Mouse (Mus musculus): Measurements from ENCODE around the gene Ttll4.

Ttll4 gene

DNA sequence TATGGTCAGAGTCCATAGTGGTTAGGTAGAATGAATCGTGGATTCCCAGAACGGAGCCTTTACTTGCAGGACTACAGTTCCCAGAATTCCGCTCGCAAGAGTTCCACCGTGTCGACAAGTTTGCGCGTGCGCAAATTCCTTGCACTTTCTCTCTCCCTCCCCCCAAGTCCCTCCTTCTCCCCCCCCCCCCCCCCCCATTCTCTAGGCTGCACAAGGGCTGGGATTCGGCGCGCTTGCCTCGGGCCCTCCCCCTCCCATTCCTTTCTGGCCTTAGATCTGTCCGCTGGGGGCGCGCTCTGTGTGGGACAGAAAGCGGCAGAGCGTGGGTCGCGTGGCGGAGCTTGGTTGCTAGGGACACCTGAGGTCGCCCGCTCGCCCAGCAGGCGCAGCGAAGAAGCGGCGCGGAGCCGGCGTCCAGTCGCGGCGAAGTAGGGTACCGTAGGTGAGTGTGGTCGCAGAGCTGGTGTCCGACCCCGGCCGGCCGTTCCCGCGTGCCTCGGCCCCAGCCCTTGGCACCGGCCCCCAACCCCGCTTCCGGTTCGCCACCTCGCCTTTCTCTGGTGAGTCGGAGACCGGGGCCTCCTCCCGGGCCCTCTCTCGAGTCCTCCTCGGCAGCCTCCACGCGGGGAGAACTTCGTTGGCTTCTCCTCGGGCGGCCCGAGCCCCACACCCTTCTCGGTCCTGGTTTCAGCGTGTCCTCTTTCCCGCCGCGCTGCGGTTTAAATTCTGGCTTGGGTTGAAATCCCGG is at the start of gene Ttll4:
Ttll4 (plus strand) TSS at position 298 of the 748 bp plus-strand sequence.
- DNase-seq (ENCODE audit: low spot score), result peak; percentile 98

DNA sequence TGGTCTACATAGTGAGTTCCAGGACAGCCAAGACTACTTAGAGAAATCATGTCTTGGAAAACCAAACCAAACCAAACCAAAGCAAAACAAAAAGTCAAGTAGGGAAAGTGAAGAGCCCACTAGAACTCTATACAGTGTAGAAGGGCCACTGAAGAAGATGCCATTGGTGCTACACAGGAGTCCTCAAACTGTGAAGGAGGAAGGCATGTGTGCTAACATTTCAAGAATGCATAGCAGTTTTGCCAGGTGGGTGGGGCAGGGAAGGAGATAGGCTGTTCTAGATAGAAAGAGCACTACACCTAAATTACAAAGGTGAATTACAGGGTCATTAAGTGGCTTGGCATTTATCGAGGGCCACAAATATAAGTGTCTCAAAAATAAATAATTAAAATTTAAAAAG is 37.4 kb upstream of the Ttll4 start:
- no peak for DNase-seq (ENCODE audit: low spot score)

DNA sequence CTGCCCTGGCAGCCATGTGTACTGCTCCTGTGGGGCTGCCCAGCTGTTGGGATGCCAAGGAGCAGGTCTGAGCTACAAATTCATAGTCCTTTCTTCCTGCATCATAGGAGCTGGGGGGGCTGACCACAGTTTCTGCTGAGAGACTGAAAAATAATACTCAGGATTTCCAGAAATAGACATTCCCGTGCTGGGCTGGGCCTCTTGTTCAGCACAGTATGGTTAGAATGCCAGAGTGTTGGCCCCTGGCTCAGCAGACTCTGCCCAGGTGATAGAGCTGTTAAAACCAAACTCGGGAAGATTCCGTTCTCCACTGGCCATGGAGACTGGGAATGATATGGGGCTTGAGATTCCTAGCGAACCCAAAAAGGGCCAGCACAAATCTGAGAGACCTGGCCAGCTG is 35.5 kb upstream of the Ttll4 start:
- no peak for DNase-seq (ENCODE audit: low spot score)

DNA sequence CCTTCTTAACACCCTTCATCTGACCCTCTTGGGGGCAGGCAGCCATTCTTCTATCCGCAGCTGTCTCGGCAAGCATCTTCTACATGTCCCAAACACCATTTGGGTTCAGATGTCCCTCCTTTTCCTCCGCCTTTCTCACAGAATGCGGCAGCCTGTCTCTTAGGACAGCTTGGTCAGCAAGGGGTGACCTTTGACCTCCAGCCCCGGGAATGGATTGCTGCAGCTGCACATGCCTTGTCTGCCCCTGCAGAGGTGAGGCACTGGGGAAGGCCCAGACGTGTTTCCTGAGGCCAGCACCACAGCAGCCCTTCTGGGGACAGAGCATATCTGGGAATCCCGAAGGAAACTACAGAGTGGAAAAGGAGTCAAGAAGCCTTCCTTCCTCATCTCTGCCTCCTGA is 33.5 kb upstream of the Ttll4 start:
- DNase-seq (ENCODE audit: low spot score), result peak; percentile 69

DNA sequence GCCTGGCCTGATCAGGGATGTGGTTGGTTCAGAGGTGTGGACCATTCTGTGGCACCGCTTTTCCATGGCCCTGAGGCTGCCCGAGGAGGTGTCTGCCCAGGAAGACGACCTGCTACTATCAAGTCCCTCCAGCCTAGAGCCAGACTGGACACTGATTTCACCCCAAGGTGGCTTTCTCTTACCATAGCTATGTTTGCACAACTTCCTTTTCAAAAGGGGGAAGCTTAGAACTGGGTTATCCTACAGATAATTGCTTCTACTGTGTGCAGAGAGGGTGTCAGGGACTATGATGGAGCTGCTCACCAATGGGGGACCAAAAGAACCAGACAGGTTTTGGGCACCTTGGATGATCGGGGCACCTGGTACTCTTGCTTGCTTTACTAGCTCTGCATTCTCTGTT is 28.8 kb upstream of the Ttll4 start:
- no peak for DNase-seq (ENCODE audit: low spot score)

DNA sequence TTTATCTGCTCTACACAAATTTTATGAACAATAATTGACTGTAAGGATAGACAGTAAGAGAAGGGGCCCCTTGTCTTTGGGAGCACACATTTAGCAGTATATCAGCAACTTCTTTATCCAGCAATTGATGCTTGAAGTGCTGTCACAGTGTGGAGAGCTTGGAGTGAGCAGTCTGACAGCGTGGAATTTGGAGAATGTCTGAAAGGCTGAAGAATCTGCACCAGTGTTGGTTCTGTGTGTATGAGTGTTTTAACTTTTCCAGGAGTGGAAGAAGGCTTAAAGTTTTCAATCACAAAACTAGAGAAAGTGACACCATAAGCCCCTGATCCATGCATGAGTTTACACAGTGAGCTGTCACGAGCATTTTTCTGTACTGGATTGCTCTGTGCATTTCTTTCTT is 18.0 kb upstream of the Ttll4 start:
- DNase-seq (ENCODE audit: low spot score), result no peak

DNA sequence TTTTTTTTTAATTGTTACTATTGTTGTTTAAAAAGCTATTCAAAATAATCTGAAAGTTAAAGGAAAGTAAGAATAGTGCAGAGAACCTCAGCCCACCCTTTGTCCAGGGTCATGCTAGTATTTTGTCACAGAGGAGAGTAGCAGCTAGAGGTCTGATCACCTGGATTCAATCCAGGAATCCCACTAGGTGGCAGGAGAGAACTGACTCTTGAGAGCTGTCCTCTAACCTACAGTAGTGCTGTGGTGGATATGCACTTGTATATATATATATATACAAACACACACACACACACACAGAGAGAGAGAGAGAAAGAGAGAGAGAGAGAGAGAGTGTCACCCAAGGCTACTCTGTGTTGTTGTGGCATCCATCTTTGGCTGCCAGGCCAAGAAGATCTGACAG is 17.6 kb upstream of the Ttll4 start:
- DNase-seq (ENCODE audit: low spot score), result peak; percentile 60

DNA sequence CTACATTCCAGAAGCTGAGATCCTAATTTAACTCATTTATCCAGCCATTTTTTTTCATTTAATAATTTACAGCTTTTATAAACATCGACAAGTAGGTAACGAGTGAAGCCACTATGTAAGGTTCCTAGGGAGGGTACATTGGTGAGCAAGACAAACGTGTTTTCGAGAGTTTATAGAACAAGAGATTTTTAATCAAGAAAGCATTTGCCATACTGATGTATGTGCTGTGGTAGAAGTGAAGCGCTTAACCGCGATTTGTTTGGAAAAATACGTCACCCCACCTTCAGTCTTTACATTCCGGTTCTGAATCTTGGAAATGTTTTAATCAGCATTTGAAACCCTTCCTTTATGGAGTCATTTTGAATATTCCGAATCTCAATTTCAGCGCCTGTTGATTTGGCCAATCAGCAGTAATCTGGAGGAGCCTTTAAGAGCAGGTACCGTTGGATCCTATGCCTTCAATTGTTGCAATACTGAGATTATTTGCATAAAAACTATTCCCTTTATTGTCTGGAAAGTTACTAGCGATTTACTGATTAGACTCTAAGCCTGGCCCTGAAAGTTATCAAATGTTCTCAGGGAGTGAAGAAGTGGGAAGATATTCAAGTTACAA is 814 bp downstream of the Ttll4 start:
- no peak for DNase-seq (ENCODE audit: low spot score)

DNA sequence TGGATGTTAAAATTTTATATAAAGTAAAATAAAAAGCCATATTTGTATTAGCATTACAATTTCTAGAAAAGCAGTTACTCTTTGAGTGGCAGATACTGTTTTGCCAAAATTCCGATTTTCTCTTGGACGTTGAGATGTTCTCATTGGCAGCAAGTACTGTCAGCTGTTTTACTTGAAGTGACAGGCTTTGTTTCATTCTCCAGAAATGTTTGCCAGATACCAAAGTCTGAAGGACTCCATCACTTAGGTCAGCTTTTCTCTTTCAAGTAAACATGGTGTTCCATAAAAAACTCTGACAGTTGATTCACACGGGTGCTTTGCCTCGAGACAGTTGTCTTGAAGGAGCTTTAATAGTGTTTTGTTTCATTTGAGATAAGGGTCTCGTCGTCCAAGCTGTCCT is 3.6 kb downstream of the Ttll4 start:
- DNase-seq (ENCODE audit: low spot score), result no peak

DNA sequence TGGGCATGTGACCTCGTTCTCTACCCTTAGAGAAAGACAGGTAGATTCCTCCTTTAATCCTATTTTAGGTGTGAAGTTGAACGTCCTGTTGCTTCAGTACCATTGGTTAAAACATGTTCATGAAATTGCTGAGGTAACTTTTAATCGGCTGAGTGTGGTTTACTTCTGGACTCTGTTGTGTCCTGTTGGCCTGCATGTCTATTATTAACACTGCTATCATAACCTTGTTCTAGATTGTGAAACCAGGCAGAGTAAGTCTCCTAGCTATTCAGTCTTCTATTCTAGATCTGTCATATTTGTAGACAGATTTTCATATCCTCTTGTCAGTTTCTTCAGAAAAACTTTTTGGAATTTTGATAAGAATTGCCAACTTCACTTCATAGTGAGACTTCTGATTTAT is 6.8 kb downstream of the Ttll4 start:
- DNase-seq (ENCODE audit: low spot score), result no peak

DNA sequence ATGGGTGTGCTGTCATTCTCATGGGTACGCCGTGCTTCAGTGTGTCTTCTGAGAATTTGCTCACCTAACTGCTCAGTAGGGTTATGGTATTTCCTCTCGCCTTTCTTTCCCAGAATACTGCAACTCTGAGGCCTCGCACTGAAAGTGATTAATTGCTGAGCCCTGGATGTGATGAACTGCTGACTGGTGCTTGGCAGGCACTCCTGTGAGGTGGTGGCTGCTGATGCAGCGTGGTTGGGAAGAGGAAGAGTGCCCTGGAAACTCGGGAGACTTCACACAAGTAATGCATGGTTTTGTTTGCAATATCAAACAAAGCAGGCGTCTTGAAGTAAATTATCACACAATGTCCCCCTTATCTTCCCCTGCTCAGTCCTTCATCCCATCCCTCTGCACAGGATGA is 11.2 kb downstream of the Ttll4 start:
- DNase-seq (ENCODE audit: low spot score), result no peak

DNA sequence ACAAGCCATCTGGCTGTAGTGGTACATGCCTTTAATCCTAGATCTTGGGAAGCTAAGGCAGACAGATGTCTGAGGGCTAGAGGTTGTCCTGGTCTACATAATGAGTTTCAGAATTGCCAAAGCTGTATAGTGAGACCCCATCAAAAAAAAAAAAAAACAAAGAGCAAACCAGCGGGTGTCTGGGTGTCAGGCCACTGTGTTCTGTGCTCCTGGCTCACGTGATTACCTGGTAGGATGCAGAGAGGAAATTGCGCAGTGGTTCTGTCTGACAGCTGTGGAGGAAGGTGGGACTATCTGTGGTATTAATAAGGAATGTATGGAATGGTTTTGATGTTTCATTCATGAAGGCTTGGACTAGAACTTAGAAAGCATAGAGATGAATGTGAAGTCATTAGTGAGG is 15.3 kb downstream of the Ttll4 start:
- DNase-seq (ENCODE audit: low spot score), result no peak

DNA sequence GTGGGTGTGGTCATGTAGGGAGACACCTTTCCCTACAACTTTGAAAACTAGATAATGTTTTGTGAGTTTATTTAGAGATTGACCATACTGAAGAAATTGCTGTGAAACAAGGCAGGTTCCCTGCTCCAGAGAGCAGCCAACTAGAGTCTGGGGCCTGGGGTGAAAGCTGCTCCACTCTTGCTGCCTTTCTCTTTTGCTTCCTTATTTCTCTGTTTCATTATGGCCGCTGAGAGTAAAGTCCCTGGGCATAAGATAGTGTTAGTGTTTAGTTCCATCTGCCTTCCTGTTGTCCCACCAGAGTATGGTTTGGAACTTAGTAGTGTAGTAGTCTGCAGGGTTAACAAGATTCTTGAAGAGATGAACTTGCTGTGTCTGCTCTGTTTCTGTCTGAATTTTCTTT is 16.3 kb downstream of the Ttll4 start:
- no peak for DNase-seq (ENCODE audit: low spot score)

DNA sequence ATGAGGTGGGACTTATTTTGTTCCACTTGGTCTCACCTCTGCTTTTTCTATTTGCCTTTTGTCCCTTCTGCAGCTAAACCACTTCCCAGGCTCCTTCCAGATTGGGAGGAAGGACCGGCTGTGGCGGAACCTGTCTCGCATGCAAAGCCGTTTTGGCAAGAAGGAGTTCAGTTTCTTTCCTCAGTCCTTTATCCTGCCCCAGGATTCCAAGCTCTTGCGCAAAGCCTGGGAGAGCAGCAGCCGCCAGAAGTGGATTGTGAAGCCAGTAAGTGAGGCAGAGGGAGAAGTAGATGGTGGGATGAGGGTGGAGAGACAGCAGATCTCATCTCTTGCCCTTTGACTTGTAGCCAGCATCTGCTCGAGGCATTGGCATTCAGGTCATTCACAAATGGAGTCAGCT is 25.6 kb downstream of the Ttll4 start:
- no peak for DNase-seq (ENCODE audit: low spot score)

DNA sequence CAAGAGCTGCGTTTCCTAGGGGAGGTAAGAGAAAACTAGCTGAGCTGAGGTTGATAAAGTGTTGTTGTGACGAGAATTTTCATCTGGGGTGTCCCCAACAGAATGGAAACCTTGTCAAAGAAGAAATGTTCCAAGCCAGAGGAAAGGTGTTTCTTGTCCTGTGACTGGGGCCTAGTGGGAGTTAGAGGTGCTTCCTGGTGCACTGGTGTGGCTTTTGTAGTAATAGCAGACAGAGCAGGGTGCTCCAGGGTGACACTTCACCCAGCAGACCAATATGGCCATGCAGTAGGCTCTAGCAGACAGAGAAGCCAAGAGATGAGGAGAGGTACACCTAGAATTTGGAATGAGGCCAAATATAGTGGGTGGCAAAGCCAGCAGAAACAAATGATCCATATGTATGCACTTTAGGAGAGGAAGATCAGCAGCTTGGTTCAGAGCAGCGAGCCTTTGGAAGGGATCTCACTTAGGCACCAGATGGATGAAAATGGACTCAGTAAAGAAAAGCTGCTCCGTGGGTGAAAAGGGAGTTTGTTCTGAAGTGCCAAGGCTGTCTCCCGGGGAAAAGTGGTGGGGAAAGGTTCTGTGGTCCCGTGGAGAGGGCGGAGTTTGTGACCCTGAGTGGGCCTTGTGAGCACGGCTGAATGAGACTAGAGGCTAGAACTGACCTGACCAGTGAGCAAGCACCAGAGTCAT is 32.5 kb downstream of the Ttll4 start:
- DNase-seq (ENCODE audit: low spot score), result no peak

DNA sequence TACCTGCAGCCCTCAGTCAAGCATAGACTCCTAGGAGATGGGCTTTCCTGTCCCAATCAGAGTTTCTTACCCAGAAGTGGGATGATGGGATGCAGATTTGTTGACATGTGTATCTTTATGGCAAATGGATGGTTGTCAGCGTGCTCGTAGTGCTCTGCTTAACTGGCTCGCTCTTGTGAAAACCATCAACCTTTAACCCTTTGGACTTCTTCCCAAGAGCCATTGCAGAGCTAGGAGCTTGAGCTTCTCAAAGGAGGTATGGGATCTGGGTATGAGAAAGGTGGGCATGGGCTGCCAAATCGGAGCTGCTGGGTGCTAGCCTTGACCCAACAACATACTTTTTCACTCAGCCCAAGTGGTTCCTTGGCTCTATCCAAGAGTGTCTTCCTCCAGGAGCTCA is 34.3 kb downstream of the Ttll4 start:
- DNase-seq (ENCODE audit: low spot score), result no peak

DNA sequence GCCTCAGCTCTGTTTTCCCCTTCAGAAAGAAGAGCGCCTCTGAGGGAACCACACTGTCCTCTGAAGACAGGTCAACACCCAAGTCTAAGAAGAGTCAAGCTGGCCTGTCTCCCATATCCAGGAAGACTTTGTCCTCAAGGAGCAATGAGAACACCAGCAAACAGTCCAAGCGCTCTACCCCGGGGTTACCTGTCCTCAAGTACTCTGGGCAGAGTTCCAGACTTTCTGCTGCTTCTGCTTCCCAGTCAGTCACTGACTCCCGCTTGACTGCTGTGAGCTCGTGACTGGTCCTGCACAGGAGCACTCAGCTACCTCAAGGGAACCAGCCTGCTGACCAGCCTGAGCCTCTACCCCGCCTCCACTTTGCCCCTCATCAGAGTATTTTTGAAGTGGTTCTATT is 35.9 kb downstream of the Ttll4 start:
- DNase-seq (ENCODE audit: low spot score), result no peak

DNA sequence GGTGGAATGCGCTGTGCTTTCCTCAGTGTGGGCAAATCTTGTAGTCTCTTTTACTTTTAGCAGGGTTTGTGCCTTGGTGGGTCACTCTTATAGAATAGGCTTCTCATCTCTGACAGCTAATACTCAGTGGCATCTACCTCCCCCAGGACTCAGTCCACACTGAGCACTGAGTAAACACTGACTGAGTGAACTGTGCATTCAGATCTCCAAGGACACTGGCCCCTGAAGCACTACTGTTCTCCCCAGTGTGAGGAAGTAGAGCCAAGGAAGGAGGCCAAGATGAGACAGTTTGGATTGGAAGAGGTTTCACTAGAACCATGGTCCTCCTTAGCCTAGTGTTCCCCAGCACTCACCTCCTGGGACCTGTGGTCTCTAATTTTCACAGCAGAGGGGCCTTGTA is 36.8 kb downstream of the Ttll4 start:
- no peak for DNase-seq (ENCODE audit: low spot score)

DNA sequence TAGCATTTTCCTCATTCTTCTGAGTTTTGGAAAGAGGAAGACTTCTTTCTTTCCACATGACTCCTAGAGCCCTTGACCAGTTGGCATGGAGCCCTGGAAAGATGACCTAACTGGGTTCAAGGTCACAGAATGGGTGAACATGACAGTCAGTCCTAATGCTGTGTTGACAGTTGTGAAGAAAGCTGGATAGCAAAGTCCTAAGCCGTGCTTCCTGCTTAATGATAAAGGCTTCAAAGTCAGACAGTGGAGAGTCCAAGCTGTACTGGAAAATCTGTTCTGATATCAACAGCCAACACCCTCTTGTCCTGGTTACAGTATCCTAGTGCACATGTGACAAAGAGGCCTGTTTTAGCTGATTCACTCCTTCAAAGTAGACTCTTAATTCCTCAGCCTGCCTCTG is 37.2 kb downstream of the Ttll4 start:
- DNase-seq (ENCODE audit: low spot score), result no peak

DNA sequence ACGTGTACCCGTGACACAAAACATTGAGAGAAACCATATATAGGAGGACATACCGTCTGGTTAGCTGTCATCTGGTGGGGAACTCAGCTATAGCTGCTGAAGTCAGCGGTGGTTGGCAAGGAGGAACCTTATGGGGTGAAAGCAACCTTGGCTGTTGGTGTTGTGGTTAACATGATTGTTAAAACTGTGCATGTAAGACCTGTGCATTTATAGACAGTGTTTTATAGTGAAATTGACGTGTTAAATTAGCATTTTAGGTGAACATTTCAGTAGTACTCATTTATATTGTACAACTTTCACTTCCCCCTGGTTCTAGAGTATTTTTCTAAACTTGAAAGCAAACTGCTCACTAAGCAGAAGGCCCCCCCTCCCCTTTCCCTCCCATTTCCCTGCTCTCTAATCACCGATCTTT is 40.6 kb downstream of the Ttll4 start:
- no peak for DNase-seq (ENCODE audit: low spot score)

DNA sequence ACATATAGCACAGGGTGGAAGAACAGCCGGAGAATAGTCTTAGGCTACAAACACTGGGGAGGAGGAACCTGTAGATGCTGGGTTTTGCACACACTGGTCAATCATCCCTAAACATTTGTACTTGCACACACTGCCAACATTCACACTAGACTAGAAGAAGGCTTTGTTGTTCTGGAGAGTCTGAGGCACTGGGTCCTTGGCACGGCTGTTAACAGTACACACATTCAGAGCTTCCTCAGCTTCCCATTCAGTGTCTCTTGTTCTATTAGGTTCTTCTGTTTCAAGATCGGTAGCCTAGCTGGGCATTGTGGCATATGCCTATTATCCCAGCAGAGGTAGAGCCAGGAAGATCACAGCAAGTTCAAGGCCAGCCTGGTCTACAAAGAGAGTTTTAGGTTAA is 42.6 kb downstream of the Ttll4 start:
- no peak for DNase-seq (ENCODE audit: low spot score)

DNA sequence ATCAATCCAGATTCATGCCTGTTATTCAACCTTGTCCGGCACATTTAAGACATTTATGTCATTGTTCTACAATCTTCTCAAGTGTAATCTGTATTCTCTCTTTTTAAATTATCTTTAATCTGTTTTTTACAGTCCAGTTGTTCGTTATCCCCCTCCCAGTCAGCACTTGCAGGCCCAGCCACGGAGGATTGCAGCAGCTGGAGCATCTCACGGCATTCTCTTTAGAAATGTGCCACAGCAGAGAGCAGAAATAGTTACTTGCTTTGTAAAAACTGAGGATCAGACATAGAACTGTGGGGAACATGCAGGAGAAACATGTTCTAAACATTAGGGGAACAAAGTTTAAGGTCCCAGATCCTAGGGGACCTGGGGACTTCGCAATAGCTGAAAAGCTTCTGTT is 43.5 kb downstream of the Ttll4 start:
- DNase-seq (ENCODE audit: low spot score), result no peak

DNA sequence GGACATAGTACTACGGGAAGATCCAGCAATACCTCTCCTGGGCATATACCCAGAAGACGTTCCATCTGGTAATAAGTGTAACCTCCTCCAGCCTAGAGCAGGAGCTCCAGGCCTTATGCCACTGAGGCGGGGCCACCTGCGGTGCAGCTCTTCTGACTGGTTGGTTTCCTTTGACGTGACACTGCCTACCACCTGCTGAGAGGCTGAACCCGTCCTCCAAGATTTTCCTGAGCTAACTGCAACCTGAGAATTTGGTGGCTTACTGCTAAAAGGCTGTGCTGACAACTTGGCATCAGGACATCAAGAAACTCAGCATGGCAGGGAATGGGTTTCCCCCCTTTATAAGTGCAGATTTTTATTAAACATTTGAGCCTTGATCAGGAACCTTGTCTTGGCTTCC is 48.0 kb downstream of the Ttll4 start:
- DNase-seq (ENCODE audit: low spot score), result no peak

DNA sequence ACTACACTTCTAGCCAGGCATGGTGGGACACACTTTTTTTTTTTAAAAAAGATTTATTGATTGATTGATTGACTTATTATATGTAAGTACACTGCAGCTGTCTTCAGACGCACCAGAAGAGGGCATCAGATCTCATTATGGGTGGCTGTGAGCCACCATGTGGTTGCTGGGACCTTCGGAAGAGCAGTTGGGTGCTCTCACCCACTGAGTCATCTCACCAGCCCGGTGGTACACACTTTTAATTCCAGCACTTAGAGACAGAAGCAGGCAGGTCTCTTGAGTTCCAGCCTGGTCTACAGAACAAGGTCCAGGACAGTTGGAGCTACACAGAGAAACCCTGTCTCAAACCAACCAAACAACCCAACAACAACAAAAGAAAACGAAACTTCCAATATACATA is 50.5 kb downstream of the Ttll4 start:
- DNase-seq (ENCODE audit: low spot score), result no peak

Measured in embryo, embryonic 10 days (tissue).